Mouse (Mus musculus) testis, postnatal 14 days (tissue): ENCODE data around the gene Sema5a.

Experiments
- DNase-seq: peaks from one replicate; pipeline ENCODE4 v3.0.0; 2021; ENCODE audit warnings: low spot score

Gene Sema5a

GRCm38 (mm10) chr15:32254806-32255205, 10.2 kb downstream of the Sema5a start:
- no peak for DNase-seq

- no peak for DNase-seq
Observed at GRCm38 (mm10) chr15:32257340-32257739, 12.7 kb downstream of the Sema5a start.

DNA sequence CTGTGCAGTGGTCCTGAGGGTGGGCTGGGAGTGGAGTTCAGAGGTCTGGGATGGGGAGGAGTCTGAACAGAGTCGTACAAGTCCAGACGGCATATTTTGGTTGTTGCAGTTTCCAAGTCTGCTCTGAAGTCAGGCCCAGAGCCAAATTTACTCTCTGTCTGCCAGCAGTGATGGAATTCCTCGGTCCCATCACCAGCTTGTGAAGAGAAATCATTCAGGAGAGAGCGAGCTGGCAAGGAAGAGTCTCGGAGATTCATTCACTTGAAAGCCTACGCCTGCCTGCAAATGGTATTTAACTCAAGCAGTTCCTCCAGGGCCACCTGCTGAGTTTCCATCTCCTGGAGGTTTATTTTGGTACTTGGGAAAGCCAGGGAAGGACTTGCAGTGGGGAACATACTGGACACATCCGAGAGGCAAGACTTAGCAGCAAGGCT, 13.3 kb downstream of the Sema5a start:
- DNase-seq = no peak

- DNase-seq = no peak
Observed at GRCm38 (mm10) chr15:32259362-32260096, 14.9 kb downstream of the Sema5a start.

GRCm38 (mm10) chr15:32260942-32261341, 16.3 kb downstream of the Sema5a start:
- no peak for DNase-seq

DNA sequence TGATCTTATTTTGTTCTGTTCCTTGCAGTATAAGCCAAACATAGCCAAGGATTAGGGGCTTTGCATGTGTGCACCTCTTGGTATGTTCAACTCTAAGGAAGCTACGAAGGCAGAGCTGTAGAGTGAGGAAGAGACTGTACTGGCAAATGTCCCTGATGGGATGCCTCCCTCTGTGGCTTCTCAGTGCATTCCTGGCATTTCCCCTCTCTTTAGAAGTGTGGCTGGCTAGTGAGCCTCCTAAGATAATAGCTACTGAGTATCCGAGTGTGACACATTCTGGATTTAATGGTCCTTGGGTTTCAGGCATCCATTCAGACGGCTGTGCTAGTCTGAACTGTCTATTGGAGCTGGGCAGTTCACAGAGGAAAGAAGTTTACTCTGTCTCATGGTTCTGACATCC, 19.0 kb downstream of the Sema5a start:
- no peak for DNase-seq

DNA sequence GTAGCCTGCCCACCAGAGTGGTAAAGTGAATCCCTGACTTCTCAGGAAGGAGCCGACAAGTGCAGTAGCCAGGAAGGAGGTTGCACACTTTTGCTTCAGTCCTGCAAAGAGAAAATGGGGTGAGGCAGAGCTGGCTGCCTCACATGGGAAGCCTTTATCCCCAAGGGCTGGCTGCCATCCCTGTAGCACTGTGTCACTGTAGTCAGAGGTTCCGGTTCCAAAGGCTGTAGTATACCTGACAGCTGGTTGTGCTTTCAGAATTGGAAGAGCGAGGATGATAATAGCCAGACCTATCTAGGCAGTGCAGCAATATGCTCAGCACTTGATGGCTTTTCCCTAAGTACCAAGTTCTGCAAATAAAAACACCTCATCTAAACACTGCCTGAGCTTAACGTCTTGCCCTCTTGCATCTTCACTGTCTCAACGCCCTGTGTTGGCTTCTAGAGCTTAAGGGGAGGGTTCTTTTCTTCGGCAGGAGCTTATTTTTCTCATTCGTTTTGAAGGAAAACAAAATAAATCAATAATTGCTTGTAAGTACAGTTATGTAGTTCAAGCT, 20.3 kb downstream of the Sema5a start:
- DNase-seq = no peak

DNA sequence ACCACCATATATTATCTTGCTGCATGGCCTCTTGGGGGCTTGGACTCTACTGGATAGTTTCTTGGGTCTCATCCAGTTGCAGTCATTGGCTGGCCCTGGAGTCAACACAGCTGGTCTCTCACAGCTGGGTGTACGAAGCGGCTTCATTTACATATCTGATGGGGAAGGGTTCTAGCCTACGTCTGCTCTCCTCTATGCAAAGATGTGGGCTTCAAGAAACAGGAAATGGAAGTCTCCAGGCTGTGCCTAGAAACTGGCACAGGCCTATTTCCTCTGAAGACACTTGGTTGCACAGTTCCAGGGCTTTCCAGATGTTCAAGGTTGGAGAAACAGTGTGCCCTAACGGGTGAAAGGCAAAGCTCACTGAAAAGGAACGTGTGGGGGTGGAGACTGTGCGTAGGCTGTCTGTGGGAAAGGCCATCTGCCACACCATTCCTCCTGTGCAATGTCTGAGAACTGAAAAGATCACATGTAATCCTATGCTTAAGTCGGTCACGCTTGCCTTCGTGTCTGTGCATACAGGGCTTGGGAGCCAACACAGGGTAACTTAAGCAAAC, 20.8 kb downstream of the Sema5a start:
- no peak for DNase-seq

DNA sequence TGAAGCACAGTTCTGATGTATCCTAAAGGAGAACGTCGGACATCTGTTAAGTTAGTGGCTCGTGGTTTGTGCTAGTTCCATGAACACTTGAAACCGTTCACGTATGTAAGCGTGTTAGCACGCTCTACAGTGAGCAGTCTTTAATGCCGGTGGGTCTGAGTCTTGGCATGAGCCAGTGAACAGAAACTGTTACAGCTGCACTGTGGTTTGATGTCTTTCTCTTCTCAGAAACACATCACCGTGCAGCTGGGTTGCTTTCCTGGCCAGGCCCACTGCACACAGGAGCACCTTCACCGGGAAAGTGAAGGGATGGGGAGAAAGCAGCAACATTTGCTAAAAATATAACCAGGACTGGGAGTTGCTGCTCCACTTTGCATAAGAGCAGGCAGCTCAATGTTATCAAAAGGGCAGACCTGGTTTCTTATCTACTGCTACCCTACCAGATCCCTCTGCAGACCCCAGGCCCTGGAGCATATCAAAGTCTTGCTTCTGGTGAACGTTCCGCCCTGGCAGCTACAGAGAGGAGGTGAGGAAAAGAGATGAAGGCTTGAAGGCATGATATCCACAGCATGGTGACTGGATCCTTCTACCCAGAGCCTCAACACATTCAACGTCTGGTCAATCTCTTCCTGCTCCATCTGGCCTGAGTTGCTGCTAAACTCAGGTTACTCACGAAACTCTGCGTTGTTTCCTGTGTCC, 21.7 kb downstream of the Sema5a start:
- no peak for DNase-seq

DNA sequence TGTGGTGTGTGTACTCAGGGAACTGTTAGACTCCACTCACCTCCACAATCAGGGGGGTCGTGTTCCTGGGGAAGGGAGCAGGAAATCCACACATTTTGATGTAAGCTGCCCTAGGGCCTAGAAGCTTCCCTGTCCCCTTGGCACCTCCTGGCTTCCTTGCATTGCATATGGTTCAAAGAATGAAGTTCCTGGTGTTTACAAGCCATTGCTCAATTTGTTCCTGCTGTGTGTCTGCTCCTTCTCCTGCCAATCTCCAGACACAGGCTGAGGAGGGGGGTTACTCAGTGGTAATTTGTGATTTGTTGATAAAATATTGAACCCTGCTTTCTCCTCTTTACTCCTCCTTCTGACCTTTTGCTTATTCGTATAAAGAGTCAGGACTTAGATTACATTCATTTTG, 25.5 kb downstream of the Sema5a start:
- DNase-seq = no peak

GRCm38 (mm10) chr15:32273925-32274324, 29.3 kb downstream of the Sema5a start:
- no peak for DNase-seq

GRCm38 (mm10) chr15:32275020-32275419, 30.4 kb downstream of the Sema5a start:
- no peak for DNase-seq

DNA sequence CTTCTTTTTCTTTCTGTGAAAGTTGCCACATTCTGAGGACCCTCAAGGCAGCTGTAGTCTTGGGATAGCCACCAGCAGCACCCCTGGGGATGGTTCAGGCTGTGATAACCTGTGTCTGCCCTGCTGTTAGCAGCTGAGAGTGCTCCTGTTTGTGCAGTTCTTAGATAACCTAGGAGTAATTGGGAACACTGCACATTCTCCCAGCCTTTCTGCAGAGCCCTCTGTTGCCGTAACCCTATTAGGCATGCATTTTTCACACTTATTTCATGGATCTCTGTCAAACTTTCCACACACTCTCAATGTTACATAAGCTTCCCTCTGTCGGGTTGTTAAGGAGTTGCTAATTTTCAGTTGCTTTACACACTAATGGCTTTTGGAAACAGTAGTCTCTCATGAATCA, 34.0 kb downstream of the Sema5a start:
- DNase-seq = no peak

DNA sequence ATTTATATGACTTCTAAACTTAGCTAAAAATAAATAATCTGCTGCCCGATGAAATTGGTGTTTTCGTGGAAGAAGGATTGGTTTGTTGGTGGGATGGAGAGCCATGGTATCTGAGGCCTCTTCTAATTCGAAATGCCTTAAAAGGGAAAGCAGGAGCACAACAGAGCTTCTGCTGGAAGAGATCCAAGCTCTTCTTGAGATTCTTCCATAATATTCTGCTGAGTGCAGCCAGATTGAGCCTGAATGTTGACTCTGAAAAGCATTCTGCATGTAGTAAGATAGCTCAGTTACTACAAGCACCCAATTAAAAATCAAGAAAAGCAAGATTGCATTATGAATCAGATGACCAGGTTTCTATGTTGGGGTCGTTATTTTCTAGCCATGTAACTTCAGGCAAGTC, 36.8 kb downstream of the Sema5a start:
- DNase-seq = no peak

DNA sequence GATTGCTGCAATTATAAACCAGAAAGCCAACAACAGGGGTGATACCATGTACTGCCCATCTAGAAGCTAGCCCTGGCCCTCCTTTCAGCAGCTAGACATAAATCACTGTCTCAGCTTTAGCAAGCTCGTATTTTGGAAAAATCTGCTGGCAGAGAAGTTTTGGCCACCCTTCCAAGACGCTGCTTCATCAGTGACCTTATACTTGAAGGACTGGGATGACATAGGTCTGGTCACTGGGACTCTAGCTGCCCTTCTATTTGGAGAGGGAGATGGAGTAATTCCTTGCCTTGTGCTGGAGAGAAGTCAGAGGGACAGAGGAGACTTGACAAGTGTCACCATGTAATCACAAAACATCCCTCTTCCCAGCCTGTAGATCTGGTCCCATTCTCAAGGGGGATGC, 40.1 kb downstream of the Sema5a start:
- no peak for DNase-seq

DNA sequence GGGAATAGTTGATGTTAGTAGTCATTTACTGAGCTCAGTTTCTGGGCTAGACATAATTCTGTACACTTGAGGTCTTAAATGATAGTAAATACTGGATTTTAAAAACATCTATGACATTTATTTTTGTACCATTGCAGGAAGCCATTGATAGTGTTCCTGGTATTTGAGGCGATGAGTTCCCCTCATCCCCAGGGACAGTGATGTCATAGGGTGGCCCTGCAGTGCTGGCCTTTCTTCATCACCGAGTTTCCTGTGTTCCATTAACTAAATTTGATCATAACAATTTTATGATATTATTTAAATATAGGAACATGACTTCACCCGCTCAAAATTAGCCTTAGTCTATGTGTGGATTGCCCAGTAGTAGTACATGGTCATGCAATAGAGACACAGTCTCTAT, 41.7 kb downstream of the Sema5a start:
- no peak for DNase-seq

- DNase-seq = no peak
Observed at GRCm38 (mm10) chr15:32288480-32288879, 43.9 kb downstream of the Sema5a start.

DNA sequence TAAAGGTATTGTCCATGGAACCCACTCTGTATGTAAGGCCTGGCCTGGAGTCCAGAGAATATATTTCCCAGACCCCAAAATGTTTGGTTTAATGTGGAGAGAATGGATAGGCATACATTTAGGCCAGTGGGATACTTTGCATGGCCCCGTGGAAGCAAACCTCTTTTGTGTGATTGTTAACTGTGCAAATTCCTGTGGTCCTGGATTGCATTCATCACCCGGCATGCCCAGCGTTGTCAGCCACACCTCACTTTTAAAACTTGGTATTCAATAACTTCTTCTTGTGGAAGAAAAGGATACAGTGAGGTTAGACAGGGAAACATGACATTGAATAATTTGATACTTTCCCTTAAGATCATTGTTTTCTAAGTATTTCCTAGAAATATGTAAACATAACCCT, 46.4 kb downstream of the Sema5a start:
- no peak for DNase-seq

DNA sequence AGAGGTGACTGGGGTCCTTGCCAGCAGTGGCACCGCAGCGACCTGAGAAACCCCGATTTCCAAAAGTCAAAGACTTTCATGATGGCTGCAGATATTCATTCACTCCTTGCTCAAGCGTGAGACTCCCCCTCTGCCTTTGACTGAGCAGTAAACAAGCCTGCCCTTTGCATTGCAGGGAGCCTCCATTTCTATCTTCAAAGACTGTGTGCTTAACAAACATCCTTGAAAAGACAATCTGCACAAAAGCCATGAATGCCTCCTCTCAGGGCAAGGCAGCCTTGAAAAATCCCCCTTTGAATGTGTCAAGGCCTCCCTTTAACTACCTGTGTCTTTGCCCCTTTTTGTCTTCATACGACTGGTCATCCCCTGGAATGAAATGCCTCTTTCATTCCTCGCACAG, 51.9 kb downstream of the Sema5a start:
- no peak for DNase-seq

- no peak for DNase-seq
Observed at GRCm38 (mm10) chr15:32297266-32297665, 52.7 kb downstream of the Sema5a start.

DNA sequence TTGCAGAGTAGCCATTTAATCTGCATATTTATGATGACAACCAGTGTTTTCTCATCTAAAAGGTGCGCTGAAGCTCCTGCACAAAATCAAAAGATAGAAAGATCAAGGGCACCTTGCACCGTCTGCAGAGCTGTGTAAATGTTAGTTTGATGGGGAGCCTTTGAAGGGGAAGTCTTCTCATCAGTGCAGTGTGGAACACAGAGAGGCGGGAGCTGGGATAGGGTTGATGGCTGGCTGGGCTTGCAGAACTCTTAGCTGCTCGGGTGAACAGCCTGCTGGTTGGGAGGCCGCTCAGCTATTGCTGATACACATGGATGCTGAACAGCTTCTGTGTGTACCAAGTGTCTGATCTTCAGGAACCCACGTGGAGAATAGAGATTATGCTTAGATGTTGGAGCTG, 53.9 kb downstream of the Sema5a start:
- no peak for DNase-seq

DNA sequence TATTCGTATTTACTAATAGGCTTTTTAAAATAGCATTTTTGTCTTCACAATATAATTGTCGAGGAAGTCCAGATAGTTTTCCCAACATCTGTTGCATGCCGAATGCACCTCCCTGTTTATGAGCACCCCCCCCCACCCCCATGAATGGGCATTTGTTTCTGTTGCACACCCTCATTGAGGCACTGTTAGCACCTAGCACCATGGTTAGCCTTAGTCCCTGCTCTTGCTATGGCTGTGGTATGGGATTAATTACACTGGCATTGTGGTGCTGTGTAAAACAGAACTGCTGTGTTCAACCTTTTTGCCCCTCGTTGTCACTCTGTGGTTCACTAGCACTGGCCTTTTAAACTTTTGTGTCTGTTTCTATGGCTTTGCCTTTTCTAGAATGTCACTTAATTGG, 56.4 kb downstream of the Sema5a start:
- no peak for DNase-seq

- DNase-seq = no peak
Observed at GRCm38 (mm10) chr15:32306557-32307243, 62.1 kb downstream of the Sema5a start.
